Mouse (Mus musculus) testis, postnatal 14 days (tissue): ENCODE measurements around the gene Tctex1d4.

Source experiments
- DNase-seq: peaks from one replicate; pipeline ENCODE4 v3.0.0; 2021; ENCODE audit warnings: low spot score

Gene Tctex1d4

GRCm38 (mm10) chr4:117120052-117120444 is 6.5 kb upstream of the Tctex1d4 start:
- DNase-seq = no peak

- DNase-seq = peak; percentile 93
Measured at GRCm38 (mm10) chr4:117120445-117121414, 5.9 kb upstream of the Tctex1d4 start.

- no peak for DNase-seq
Measured at GRCm38 (mm10) chr4:117122209-117122608, 4.4 kb upstream of the Tctex1d4 start.

- DNase-seq = no peak
Measured at GRCm38 (mm10) chr4:117123546-117124217, 2.9 kb upstream of the Tctex1d4 start.

- DNase-seq = no peak
Measured at GRCm38 (mm10) chr4:117124218-117124517, 2.4 kb upstream of the Tctex1d4 start.

GRCm38 (mm10) chr4:117124518-117125347 is 1.9 kb upstream of the Tctex1d4 start:
- DNase-seq = no peak

GRCm38 (mm10) chr4:117125348-117125909 is 1.2 kb upstream of the Tctex1d4 start, which contains the start of gene Btbd19:
Gene Btbd19, minus strand, starts transcription at chr4:117125725.
- peak; percentile 68 for DNase-seq

- DNase-seq = peak; percentile 71
Measured at GRCm38 (mm10) chr4:117125910-117126674, 502 bp upstream of the Tctex1d4 start.

- DNase-seq = no peak
Measured at GRCm38 (mm10) chr4:117127991-117128686, 1.5 kb downstream of the Tctex1d4 start.

- no peak for DNase-seq
Measured at GRCm38 (mm10) chr4:117130790-117131189, 4.2 kb downstream of the Tctex1d4 start.

GRCm38 (mm10) chr4:117131198-117131597 is 4.6 kb downstream of the Tctex1d4 start:
- DNase-seq = no peak

- DNase-seq = no peak
Measured at GRCm38 (mm10) chr4:117131890-117132793, 5.5 kb downstream of the Tctex1d4 start.

GRCm38 (mm10) chr4:117132794-117133143 is 6.2 kb downstream of the Tctex1d4 start:
- DNase-seq = no peak

GRCm38 (mm10) chr4:117133366-117133796 is 6.8 kb downstream of the Tctex1d4 start:
- DNase-seq = no peak

- peak; percentile 94 for DNase-seq
Measured at GRCm38 (mm10) chr4:117133817-117134600, 7.4 kb downstream of the Tctex1d4 start, which contains the start of gene Plk3. Gene Plk3, minus strand, starts transcription at chr4:117133963.

GRCm38 (mm10) chr4:117134601-117134995 is 8.0 kb downstream of the Tctex1d4 start:
- DNase-seq = no peak

- no peak for DNase-seq
Measured at GRCm38 (mm10) chr4:117136034-117136433, 9.4 kb downstream of the Tctex1d4 start.
